Mouse (Mus musculus) neutrophil, adult 5-6 weeks (primary cell): ENCODE data around the gene Dus3l. TPM values are rescaled to one million over a fixed set of nuclear protein-coding genes. Genes with fewer than 3 reads are reported as not detected.
A peak's percentile ranks its signal among the peaks of the same experiment; 100 is the strongest.

Experiments
- ATAC-seq: fragments of 151-379, 151-347 bp; 2 replicates; pipeline ENCODE4 v1.8.0; 2017; ENCODE audit warnings: mild to moderate bottlenecking, moderate TSS enrichment; ENCODE audit not compliant: insufficient number of reproducible peaks, poor library complexity, low FRiP score, severe bottlenecking; ENCODE audit errors: extremely low read depth
- total RNA-seq: library from RNA; stranded (forward); fragments of 200-1000 nt; gene quantifications from 2 replicates; pipeline ENCODE4 v1.2.3, GENCODE M21; 2017

The Dus3l gene
- total RNA-seq, result 25.9 and 27.0 TPM in 2 replicates

- ATAC-seq, result peak; percentile 76
Measured at GRCm38 (mm10) chr17:56764474-56765354, at the start of gene Dus3l. Gene Dus3l (plus strand): TSS chr17:56764757.

DNA sequence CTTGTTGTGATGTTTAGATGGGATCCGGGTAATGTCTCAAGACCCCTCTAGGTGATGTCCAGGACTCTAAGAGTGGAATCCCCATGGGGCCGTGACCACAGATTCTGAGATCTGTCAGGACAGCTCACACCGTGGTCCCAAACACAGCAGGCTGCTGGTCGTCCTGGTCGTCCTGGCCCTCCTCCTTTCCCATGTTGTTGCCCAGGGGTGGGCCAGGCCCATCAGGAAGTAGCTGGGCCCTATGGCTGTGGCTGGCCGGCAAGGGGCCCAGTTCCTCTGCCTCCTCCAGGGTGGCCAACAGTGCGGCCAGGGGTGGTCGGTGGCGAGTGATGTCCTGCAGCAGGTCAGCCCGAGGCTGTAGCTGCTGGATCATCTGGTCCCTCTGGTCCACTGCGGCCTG lies 49.2 kb upstream of the Dus3l start:
- no peak for ATAC-seq

DNA sequence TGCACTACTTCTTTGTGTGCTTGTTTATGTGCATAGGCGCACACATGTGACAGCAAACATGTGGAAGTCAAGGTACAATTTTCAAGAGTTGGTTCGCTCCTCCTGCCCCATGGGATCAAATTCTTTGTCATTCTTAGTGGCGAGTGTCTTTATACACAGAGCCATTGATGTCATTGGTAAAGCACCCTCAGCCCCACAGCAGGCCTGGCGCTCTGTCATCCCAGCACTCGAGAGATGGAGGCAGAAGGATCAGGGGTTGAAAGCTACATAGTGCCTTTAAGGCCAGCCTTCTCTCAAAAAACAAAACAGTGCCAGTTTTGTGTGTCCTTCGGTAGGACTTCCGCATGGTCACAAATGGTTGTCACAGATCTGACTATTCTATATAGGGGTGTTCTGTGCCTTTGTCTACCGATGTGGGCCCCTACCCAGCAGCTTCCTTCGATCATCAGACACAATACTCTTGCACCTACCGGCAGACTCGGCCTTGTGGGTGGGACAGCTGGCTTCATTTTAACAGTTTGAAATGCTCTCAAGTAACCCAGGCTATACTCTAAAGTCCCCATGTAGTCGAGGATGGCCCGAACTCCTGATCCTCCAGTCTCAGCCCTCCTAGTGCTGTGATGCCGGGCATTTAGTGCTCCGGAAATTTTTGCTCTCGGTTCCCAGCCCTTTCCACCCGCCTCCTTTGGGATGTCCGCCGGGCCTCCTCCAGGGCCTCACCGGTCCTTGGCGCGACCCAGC lies 48.5 kb upstream of the Dus3l start:
- ATAC-seq, result no peak

- ATAC-seq, result peak; percentile 82
Measured at GRCm38 (mm10) chr17:56716655-56717362, 47.7 kb upstream of the Dus3l start.

DNA sequence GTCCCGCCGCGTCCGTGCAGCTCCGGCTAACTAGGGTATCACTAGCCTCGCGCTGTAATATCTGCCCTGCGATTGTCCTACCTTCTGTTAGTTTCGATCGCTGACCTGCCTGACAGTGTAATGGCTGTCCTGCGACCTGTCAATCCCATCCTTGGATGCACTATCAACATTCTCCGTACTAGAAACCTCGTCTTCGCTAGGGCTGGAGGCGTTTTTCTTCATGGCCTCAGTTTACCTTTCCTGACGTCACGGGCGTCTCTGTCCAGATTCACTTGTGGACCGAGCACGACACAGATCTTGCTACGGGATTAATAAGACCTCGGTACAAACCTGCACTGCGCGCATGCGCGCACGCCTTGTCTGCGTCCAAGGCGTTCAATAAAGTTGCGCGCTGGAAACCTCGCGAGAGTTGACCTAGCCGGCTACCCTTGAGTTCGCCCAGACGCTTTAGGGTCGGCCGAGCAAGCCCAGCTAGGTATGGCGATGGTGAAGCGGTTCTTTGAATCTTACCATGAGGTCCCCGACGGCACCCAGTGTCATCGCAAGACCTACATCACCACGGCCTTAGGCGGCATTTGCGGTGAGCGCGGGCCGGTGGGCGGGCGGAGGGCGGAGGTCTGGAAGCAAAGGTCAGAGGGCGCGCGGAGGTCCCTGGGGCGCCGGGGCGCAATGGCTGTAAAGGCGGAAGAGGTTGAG lies 47.0 kb upstream of the Dus3l start, which contains the start of the genes Ndufa11 and Vmac:
TSS of gene Ndufa11 (plus strand) at position 405 of the 696 bp plus-strand sequence.
TSS of gene Vmac (minus strand) at position 660 of the 696 bp plus-strand sequence.
- peak; percentile 55 for ATAC-seq

GRCm38 (mm10) chr17:56722441-56722840 lies 42.1 kb upstream of the Dus3l start:
- ATAC-seq, result no peak

- no peak for ATAC-seq
Measured at GRCm38 (mm10) chr17:56723419-56724161, 41.0 kb upstream of the Dus3l start.

DNA sequence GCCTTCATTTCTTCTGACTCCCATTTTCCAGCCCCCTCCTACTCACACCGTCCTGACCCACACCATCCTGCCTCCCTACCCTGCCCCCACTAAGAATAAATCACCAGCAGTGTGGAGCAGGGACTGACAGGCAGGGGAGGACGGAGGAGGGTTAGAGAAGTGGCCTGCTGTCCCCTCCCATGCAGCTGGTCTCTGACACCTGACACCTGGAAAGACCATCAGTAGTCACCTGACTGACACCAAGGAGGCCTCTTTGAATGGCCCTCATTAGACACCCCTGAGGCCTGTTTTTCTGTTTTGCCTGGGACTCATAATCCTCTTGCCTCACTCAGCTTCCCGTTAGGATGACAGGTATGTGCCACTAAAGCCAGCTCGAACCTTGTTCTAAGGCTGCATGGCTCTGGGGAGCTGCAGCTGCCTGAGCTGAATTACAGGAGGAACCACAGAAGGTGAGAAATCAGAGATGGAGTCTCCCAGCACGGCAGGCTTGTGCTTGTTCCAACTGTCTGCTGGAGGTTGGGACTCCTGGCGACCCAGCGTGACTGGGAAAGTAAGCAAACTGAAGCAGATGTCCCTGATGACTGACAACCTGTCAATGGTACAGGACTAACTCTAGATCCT lies 37.4 kb upstream of the Dus3l start:
- no peak for ATAC-seq

GRCm38 (mm10) chr17:56727659-56728058 lies 36.9 kb upstream of the Dus3l start:
- no peak for ATAC-seq

GRCm38 (mm10) chr17:56728117-56728516 lies 36.4 kb upstream of the Dus3l start:
- no peak for ATAC-seq

DNA sequence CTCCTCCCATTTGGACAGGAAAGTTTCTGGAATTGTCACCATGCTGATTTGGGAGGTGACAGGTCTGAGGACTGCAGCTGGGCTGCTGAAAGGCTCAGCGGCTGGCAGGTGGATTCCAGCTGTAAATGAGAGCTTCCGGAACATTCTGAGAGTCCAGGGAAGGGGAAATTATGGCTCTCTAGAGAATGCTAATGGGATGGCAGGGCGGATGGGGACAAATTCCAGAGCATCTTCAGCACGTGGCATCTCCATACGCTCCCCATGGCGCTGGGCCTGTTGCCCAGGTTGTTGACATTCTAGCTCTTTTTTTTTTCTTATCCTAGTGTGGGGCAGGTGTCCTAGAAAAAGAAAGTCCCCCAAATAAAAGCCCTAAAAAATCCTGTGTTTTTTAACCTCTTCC lies 35.4 kb upstream of the Dus3l start:
- ATAC-seq, result no peak

DNA sequence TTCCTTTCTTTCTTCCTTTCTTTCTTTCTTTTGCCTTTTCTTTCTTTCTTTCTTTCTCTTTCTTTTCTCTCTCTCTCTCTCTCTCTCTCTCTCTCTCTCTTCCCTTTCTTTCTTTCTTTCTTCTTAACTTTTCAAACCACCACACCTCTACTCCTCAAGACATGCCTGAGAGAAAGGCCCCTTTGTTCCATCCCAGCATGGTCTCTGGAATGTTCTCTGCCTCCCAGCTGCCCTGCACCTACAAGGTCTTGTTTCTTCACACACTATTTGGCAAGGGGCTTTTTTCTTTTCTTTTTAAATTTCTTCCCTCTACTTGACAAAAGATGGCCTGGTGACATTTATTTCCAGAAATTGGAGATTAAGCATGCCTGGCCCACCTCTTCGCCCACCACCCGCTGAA lies 34.9 kb upstream of the Dus3l start:
- ATAC-seq, result no peak

GRCm38 (mm10) chr17:56736534-56736933 lies 28.0 kb upstream of the Dus3l start:
- no peak for ATAC-seq

DNA sequence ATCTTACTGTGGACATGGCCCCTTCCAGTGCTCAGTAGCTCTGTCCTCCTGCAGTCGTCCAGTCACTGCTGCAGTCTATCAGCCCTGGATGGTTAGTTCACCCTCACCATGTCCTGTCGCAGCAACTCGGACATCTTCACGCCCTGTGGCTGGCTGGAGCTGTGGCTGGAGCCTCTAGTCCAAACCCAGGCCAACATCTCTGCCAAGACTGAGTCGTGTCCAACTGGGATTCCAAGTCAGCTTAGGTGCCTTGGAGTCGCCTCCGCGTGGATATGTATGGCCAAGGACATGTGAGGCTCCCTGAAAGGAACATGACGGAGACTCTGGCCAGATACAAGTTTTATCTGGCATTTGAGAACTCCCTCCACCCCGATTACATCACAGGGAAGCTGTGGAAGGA lies 26.3 kb upstream of the Dus3l start:
- no peak for ATAC-seq

- no peak for ATAC-seq
Measured at GRCm38 (mm10) chr17:56740118-56740787, 24.3 kb upstream of the Dus3l start.

GRCm38 (mm10) chr17:56740788-56741160 lies 23.8 kb upstream of the Dus3l start:
- ATAC-seq, result no peak

DNA sequence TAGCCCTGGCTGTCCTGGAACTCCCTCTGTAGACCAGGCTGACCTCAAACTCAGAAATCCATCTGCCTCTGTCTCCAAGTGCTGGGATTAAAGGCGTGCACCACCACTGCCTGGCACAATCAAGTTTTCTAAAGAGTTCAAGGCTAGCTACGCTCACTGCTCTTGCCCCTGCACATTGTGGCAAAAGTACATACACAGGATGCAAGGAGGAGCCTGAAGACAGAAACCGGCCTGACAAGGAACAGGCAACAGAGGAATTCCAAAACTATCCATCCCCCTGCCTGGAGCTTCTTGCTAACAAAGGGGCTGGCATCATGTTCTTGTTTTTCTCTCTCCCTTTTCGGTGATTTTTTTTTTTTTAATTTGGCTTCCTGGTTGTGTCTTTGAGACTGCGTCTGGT lies 20.4 kb upstream of the Dus3l start:
- no peak for ATAC-seq
